Mouse (Mus musculus) thymus, postnatal 10 days (tissue): ENCODE measurements around the gene 2610318N02Rik.
A peak's percentile ranks its signal among the peaks of the same experiment; 100 is the strongest.

ENCODE experiments used
- DNase-seq, 2 experiments: peaks; one replicate each; pipeline ENCODE4 v3.0.0; 2021; ENCODE audit warnings: low spot score in 2 of 2

Gene 2610318N02Rik

GRCm38 (mm10) chr16:17110771-17111743 is 13.9 kb downstream of the 2610318N02Rik start, which contains the start of gene Ppil2:
Gene Ppil2, minus strand, starts transcription at chr16:17111257.
- peak; percentile 62 to 69 for DNase-seq

DNA sequence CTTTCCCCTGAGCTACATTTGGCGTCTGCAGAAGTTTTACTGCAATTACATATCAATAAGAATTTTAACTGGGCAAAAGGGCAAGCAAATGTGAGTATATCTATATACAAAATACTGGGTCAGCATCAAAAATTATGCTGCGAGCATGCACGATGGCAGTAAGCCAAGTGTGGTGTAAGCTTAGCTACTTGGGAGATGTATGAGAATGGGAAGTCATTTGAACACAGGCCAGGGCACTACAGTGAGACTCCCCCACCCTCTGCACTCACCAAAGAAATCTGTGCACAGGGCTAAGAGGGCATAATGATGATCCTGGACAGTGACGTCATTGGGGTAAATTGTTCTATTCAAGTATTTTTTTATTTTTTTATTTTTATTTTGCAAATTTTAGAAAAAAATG is 20.4 kb downstream of the 2610318N02Rik start:
- DNase-seq, result no peak

GRCm38 (mm10) chr16:17102630-17103220 is 22.2 kb downstream of the 2610318N02Rik start:
- DNase-seq, result no peak

DNA sequence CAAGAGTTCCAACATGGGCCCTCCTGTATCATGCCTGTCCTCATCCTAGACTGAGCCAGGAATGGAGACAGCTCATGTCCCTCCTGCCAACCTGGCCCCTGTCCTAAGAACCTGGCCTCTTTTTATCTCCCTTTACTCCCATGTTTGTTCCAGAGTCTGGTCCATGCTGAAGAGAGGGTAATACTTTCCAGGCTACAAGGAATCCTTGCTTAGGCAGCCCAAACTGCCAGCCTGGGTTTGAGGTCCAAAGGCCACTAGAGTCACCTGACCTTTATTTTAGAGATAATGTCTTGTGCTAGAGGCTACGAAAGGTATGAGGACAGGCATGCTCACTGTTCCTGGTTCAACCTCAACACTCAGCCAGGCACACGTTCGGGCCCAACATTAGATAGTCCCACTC is 28.0 kb downstream of the 2610318N02Rik start:
- no peak for DNase-seq

- no peak for DNase-seq
Measured at GRCm38 (mm10) chr16:17088346-17088745, 36.6 kb downstream of the 2610318N02Rik start.

- DNase-seq, result no peak
Measured at GRCm38 (mm10) chr16:17086669-17087193, 38.2 kb downstream of the 2610318N02Rik start.

DNA sequence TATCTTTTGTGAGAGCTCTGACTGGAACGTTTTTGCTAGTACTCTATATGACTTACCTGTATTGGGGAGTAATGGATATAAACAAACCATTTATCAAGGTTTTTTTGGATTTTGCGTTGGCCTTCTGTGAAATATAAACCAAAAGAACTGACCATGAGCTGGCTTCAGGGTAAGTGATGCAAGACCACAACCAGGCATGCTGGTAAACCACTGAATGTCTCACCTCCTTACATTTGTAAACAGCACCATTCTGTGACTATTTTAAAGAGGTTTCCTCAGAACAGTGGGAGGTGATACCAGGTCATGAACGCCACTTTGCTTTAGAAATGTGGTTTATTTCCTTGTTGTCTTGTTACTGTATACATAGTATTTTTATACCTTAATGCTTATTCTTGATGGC is 38.7 kb downstream of the 2610318N02Rik start:
- DNase-seq, result no peak

GRCm38 (mm10) chr16:17085636-17086035 is 39.3 kb downstream of the 2610318N02Rik start:
- no peak for DNase-seq

DNA sequence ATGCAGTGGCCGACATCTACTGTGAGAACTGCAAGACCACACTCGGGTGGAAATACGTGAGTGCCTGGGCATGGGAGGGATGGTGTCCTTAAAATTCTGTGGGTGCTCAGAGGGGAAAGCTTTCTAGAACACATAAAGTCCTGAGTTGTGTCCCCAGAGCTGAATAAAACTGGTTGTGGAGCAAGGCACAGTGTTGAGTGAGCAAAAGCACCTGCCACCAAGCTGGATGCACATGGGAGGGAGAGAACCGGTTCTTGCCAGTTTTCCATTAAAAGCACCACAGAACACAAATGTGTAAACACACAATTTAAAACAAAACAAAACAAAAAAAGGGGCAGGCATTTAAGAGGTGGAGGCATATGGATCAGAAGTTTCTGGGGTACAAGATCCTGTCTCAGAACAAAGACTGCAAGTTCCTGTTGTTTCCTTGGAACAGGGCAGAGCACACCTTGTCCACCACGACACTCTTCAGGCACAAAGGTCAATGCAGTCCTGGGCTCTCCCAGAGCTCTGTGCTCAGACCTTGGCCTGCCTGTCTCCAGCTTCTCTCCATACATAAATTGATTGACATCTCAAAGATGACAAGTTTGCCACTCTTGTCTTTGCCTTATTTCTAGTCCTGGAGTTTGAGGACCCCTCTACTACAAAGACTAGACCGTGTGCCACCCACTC is 42.7 kb downstream of the 2610318N02Rik start:
- no peak for DNase-seq

DNA sequence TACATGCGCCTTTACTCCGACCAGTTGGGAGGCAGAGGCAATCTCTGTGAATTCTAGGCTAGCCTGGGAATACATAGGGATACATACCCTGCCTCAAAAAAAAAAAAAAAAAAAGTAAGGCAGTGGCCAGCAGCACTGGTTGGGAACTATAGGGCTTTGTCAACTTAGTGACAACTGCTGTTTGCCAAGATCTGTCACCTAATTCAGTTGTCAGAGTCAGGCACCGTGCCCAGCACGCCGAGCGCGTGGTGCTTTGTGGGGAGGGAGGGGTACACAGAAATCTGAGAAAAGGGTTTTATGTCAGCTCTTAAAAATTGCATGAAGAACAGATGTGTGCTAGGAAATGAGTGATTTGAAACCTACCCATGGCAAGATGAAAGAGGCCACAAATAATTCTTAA is 46.9 kb downstream of the 2610318N02Rik start:
- no peak for DNase-seq

DNA sequence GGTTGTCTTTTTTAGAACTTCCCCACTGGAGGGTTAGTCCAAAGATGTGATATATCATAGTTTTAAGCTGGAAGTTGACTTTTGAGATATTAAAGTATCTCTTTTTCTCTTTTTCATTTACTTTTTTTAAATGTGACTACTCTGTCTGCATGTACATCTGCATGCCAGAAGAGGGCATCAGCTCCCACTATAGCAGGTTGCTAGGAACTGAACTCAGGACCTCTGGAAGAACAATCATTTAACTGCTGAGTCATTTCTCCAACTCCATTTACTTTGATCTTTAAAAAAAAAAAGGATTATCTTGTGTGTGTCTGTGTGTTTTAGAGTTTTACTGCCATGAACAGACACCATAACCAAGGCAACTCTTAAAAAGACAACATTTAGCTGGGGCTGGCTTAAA is 48.1 kb downstream of the 2610318N02Rik start:
- no peak for DNase-seq

DNA sequence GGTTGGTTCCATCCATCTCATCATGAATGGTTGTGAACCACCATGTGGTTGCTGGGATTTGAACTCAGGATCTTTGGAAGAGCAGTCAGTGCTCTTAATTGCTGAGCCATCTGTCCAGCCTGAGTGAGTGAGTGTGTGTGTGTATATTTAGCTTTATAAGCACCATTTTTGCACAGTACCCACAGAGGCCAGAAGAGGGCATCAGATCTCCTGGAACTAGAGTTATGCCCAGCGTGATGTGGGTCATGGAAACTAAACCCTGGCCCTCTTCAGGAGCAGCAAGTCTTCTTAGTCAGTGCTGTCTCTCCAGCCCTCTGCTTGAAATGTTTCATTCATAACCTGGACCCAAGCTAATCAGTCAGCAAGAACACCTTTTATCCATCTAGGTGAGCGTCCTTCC is 48.7 kb downstream of the 2610318N02Rik start:
- no peak for DNase-seq

- no peak for DNase-seq
Measured at GRCm38 (mm10) chr16:17073000-17073399, 52.0 kb downstream of the 2610318N02Rik start.

DNA sequence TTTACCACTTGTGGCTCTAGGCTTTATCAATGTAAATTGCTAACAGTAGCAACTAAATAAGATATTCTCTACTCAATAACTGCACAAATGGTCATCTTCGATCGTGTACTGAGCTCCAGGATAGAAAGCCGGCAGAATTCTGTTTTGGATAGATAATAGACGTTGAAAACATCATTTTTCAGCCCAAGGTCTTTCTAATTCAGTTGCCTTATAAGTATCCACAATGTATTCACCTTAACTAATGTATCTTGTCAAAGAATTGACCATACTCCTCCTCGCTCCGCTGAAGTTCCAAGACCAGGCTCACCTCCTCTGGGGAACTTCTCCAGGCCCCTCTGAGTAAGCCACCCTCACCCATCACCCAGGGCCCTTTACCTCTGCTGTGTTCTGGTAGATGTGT is 54.3 kb downstream of the 2610318N02Rik start:
- DNase-seq, result no peak

- peak; percentile 44 to 62 for DNase-seq
Measured at GRCm38 (mm10) chr16:17069511-17070443, 55.2 kb downstream of the 2610318N02Rik start, which contains the start of gene Ypel1. Gene Ypel1, plus strand, starts transcription at chr16:17069696.

- DNase-seq, result no peak
Measured at GRCm38 (mm10) chr16:17067552-17067951, 57.4 kb downstream of the 2610318N02Rik start.
